Mouse (Mus musculus): Measurements from ENCODE around the gene Ptpn21.

Ptpn21 gene

DNA sequence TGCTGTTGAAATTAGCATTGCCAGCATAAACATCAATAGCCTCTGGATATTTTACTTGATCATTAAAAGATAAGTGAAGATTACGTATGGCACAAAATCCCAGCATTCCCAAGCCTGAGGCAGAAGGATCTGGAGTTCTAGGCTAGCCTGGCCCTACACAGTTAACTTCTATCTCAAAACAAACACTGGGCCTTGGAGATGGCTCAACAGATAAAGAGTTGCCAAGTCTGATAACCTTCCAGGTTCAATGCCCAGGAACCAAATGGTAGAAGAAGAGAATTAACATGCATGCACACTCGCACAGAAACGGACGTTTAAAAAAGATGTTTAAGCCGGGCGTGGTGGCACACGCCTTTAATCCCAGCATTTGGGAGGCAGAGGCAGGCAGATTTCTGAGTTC is 13.0 kb downstream of the Ptpn21 start:
- DNase-seq (ENCODE audit: inconsistent age in 2 of 2, low spot score in 1 of 2): no peak

DNA sequence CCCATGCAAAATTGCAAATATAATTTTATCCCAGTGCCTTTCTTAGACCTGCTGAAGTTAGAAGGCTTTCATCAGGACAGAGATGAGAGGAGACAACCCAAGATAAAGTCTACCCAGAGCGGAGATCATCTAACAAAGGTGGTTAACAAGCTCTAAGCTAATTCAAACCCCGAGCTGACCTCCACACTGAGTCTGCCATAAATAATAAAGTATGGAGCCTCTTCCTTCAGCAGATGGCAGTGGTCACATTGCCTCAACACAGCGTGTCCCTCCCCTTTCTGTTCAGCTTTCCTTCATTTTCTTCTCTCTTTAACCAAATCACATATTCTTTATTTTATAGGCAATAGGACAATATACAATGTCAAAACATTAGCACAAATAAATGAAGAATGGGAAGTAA is 16.2 kb downstream of the Ptpn21 start:
- DNase-seq (ENCODE audit: inconsistent age in 2 of 2, low spot score in 1 of 2): no peak

DNA sequence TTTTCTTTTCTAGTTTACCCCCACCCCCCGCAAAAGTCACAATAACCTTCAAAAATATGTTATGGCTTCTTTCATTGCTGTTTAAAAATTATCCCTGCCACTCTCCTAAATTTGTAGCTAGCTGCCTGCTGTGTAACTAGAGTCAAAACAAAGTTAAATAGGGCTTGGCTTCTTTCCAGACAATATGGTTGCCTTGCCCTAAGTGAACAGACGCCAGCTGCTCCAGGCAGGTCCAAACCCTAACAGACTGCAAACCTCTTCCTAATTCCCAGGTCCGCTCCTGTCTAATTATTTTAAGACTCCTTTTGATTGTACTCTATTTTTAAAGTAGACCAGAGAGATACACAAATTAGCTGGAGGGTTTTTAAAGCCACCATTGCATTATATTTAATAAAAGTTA is 16.6 kb downstream of the Ptpn21 start:
- no peak for DNase-seq (ENCODE audit: inconsistent age in 2 of 2, low spot score in 1 of 2)

DNA sequence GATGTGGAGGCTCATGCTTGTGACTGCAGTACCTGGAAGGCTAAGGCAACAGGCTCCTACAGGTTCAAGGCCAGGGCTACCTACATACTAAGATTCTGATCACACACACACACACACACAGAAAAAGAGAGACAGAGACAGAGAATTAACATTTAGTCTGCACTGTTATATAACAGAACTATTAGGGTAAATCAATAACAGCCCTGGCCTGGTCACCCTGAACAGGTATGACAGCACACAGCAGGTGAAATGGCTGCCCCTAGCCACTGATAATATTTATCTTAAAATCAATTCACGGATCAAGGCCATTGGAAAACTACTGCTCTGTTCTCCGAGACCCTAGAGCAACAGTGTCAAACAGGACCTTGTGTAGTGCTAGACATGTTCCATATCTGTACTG is 21.1 kb downstream of the Ptpn21 start:
- DNase-seq (ENCODE audit: inconsistent age in 2 of 2, low spot score in 1 of 2): no peak

DNA sequence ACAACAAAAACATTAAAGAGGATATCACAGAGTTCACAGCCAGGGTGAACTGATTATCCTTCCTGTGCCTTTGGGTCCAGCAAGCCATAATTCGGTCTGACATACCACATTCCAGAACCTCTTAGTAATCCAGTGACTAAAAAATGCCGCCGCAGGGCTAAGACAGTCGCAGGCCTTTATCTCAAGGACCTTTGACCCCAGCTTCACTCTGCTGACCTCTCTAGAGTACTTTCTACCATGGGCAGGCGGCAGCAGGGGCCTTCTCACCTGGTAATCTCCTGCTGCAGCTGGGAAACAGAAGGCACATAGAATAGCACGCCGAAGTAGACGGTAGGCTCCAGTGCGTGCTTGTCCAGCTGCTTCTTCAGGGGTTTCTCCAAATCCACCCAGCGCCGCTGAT is 22.4 kb downstream of the Ptpn21 start:
- DNase-seq (ENCODE audit: inconsistent age in 2 of 2, low spot score in 1 of 2): peak; percentile 74 to 87

DNA sequence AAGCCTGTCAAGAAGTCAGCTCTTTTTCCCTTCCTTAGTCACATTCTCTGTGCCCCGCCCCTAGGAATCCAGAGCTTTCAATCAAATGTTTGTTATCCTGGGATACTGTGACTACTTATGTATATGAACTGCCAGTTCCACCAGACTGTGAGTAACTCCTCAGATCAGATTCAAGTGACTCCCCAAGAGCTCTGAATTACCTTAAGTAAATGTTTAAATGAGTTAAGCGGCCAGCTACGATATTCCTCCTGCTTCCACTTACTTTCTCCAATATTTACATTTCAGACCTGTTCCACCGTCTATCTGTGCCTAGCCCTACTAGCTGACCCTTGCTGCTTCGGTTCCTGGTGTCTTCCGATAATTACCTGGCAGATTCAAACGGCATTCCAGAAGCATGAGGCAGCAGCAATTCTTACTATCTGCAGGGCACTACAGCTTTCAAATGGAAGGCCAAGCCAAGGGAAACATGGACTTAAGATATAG is 23.5 kb downstream of the Ptpn21 start:
- DNase-seq (ENCODE audit: inconsistent age in 2 of 2, low spot score in 1 of 2): no peak

DNA sequence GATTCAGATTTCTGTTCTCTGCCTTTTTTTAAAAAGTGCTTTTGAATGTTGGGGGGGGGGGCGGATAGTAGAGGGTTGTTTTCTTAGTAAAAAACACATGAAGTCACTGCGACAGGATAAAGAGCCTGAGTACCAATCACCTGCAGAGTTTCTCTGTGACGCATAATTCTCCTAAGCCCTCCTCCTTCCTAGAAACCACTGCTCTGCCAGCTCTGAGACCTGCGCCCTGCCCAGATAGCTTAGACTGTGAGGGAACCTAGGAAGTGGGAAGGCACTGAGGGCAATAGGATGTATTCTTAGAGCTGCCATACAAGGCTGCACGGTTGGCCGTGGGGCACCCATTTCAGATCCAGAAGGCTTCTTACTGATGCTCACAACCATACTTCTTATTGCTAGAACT is 24.4 kb downstream of the Ptpn21 start:
- DNase-seq (ENCODE audit: inconsistent age in 2 of 2, low spot score in 1 of 2): no peak

DNA sequence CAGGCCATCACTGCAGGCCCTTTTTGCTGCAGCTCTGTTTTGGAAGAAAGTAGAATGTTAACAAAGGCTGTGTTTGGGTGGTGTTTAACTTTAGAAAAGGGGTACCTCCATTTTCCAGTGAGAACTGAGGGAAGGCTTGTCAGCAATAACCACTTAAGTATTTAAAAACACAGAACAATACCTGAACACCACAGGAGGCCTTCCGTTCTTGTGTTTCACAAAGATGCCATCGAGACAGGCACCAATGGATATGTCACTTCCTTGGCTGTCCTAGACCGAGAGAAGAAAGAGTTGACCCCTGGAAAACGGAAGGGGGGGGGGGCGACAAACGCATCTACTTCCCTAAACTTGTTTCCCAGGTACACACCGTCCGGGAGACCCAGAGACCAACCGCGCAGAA is 33.2 kb downstream of the Ptpn21 start:
- DNase-seq (ENCODE audit: inconsistent age in 2 of 2, low spot score in 1 of 2): no peak

DNA sequence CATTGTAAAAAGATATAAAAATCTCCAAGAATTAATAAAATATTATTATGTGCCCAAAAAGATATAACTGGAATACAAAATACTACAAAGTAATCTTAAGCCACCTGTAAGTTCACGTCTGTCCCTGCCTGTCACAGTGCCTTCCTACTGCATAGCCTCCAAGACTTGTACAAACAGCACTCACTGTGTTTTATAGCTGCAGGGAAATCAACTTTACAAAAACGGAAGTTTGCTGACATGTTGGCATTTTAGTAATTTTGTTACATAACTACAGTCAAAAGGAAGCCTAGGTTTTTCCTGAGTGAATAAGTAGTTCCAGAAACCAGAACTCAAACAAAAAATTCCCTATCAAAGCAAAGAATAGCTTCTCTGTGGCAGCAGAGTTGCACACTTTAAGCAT is 33.7 kb downstream of the Ptpn21 start:
- no peak for DNase-seq (ENCODE audit: inconsistent age in 2 of 2, low spot score in 1 of 2)

DNA sequence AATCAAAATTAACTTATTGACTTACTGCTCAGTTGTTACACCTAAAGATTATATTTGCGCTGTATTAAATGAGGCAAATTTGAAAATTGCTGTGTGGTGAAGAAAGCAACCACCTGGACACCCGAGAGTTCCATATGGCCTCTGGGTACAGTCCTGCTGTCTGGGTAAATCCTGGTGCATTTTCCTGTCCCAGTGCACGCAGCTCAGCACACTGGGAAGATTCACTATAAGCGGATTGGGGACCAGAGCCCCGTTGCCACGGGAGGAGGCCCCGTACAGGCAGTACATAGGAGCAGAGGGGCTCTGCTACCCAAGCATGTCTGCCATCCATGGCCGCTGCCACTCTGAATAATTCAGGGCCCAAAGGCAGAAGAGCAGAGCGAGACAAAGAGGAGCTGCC is 35.6 kb downstream of the Ptpn21 start:
- no peak for DNase-seq (ENCODE audit: inconsistent age in 2 of 2, low spot score in 1 of 2)

DNA sequence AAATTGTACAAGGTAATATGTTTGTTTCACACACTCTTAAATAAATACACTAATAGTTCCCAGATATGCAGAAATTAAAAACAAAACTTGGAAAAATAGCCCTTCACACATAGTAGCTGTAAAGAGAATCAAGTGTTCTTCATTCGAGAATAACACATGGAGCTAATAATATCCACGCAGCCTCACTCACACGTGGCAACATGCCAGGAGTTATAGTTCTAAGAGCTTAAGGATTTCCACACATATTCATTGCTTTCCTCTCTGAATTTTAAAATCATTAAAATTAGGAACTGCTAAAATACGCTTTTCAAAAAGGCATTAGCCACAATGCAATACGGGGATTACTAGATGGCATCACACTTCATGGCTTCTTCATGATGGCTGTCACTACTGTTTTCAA is 40.0 kb downstream of the Ptpn21 start:
- DNase-seq (ENCODE audit: inconsistent age in 2 of 2, low spot score in 1 of 2): no peak

DNA sequence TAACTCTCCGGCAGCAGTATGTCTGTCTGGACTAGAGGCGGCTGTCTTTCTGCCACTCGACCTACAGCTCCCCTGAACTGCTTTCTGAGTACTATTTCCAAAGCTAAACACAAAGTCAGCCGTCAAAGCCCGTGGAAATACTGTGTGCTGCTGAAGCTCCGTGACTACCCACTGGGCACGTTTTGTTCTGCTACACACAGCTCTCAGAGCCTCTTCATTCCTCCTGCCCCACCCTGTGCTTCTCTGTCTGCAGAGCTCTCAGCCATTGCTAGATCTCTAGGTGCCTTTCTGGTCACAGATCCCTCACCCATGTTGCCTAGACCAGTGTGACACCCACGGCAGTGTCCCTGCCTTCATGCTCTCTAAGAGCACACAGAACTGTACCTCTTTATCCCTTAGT is 47.0 kb downstream of the Ptpn21 start:
- DNase-seq (ENCODE audit: inconsistent age in 2 of 2, low spot score in 1 of 2): no peak

DNA sequence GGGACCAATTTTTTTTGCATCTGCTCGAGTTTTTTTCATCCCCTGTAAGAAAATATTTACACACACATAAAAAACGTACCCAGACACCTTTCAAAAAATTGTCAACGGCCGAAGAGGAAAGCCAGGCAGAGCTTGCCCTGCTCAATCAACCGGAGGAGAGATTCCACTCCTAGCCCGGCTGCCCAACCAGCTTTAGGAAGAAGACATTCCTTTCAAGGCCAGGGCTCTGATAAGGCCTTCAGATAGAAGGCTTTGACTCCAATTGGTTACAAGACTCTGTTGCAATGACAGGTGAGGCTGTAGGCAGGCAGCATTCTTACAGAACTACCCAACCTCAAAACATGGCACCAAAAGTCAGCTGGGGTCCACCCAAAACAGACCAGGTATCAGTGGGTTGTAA is 53.6 kb downstream of the Ptpn21 start:
- peak in 1 of 2 experiments; percentile 25 for DNase-seq (ENCODE audit: inconsistent age in 2 of 2, low spot score in 1 of 2)

DNA sequence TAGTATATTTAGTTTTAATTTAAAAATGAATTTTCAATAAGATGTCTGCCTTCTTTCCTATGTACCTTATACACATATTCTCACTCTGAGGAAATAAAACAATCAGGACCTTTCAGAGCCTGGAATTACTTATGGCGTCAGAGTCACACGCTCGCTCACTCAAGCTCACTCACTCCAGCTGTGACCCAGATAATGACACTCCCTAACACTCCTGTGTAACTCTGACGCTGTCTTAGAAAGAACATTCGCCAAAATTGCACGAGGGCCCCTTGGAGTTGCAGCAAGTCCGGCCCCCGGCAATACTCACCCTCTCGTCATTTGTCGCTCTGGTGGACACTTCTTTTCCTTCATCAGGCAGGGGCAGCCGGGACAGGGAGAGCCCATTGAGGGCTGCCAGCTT is 54.0 kb downstream of the Ptpn21 start:
- DNase-seq (ENCODE audit: inconsistent age in 2 of 2, low spot score in 1 of 2): no peak

DNA sequence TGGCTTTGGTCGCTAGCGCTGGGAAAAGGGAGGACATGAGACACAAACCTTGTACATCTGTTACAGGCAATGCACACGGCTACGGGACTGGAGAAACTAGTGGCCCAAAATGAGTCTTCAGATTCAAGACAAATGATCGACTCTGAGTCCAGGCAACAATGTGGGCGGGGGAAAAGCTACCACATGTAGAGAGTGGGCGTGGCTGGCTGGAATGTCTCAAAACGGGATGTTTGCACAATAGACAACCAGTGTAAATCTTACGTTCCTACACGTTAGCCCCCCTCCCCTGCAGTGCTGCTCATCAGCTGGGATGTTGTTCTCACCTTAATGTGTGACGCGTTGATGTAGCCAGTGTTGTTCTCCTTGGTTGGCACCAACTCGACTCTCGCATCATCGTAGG is 55.0 kb downstream of the Ptpn21 start:
- no peak for DNase-seq (ENCODE audit: inconsistent age in 2 of 2, low spot score in 1 of 2)

DNA sequence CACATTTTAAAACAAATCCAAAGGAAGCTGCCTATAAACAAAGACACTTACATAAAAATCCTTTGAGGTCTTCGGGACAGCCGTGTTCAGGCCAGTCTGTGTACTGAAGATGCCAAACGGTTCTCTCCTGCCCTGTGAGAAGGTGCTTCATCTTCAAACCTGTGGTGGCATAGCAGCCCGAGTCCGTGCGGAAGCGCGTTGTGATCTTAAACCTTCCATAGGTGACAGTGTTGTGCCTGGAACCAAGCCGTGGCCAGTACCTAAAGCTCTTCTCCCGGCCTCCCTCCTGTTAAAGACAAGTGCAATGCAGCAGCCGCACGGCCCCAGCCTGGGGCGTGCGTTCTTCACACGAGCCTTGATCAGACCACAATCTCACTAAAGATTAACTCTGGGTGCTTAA is 57.3 kb downstream of the Ptpn21 start:
- DNase-seq (ENCODE audit: inconsistent age in 2 of 2, low spot score in 1 of 2): no peak

DNA sequence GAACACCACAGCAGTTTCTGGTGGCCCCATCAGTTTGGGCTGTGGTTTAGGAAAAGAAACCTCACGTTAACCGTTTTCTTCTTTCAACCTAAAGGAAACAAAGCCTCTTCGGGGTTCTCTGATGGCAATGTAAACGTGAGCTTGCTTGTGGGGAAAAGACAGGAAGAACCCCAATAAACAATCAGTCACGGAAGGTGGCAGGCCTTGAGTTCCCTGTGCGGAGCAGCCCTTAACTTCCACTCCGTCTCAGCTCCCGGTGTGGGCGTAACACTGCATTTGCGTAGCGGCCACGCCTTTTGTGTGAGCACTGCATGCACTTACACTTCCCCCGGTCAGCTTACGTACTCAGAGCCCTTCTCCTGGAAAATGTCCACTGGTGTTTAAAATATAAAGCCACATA is 59.9 kb downstream of the Ptpn21 start:
- DNase-seq (ENCODE audit: inconsistent age in 2 of 2, low spot score in 1 of 2): no peak

DNA sequence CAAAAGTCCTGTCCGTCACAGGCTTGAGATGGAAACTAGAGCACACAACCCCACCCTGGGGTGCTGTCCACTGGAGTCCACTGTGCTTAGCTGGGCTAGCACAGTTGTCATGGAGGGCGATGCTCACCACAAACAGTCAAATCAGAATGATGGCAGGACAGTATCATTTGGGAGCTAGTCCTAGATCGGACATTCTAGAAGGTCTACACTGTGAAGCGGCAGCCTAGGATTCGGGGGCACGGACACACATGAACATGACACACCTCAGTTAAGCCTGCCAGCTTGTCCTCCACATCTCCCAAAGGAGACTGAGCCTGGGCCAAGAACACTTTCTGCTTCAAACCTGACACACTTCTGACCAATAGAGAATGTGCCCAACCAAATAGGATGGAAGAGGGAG is 60.3 kb downstream of the Ptpn21 start:
- DNase-seq (ENCODE audit: inconsistent age in 2 of 2, low spot score in 1 of 2): no peak

DNA sequence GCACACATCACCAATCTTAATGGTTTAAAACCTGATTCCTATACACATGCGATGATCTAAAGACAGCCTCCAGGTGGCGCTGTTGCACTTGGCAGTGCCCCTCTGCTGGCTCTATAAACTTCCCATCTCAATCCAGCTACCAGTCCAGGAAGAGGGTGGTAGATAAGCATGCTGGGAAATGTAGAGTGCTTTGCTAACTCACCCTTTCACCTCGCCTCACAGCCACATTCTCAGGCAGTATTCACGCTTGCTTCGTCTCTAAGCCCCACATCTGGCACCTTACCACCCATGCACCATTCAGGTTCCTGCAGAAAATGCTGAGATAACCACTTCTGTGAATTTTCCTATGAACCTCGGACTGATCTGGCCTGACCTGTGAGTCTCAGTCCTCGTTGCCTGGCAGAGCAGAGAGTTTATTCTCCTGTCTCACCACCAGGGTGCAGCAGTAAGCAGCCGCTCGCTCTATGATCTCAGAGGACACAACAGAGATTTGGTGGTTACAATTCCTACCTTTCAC is 62.5 kb downstream of the Ptpn21 start:
- peak; percentile 84 to 95 for DNase-seq (ENCODE audit: inconsistent age in 2 of 2, low spot score in 1 of 2)

DNA sequence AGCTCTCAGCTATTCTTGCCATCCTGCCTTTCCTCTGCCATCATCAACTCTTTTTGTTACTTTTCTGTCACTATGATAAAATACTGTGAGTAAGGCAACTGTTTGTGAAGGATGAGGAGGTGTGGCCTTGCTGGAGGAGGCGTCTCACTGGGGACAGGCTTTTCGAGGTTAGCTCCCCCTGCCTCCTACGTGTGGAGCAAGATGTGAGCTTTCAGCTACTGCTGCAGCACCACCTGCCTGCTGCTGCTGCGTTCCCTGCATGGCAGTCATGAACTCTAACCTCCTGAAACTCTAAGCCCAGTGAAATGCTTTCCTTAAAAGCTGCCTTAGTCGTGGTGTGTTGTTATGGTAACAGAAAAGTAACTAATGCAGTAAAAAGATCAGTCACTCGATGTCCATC is 63.3 kb downstream of the Ptpn21 start:
- DNase-seq (ENCODE audit: inconsistent age in 2 of 2, low spot score in 1 of 2): no peak

DNA sequence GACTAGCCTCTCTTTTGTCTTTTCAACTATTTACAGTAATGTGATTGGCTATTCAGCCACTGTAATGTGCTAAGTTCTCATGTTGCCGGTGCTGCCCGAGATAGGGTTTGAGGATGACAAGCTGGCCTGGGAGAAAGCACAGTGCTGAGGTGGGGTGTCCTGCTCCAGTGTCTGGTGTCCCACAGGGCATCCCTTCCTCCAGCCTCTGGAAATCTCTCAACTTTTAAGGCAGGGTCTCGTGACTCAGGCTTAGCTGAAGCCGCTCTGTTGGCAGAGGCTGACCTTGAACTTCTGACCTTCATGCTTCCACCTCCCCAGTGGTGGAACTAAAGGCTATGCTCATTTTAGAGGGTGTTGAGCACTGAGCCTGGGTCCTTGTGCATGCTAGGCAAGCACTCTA is 66.8 kb downstream of the Ptpn21 start:
- DNase-seq (ENCODE audit: inconsistent age in 2 of 2, low spot score in 1 of 2): peak; percentile 29 to 64

DNA sequence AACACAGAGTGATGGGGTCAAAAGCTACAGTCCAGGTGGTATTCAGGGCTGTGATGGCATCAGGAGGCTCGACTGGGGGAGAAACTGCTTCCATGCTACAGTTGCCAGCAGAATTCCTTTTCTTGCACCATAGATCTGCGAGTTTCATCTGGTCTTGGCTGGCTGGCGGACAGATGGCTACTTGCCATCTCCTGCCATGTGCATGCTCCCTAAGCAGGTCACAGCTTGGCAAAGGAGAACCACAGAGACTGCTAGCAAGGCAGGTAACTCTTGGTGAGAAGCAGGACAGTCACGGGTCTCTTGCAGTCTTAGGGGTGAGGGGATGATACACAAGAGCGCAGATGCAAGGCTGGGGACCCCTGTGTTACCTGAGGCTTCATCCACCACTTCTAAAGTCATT is 67.3 kb downstream of the Ptpn21 start:
- peak; percentile 33 to 73 for DNase-seq (ENCODE audit: inconsistent age in 2 of 2, low spot score in 1 of 2)

DNA sequence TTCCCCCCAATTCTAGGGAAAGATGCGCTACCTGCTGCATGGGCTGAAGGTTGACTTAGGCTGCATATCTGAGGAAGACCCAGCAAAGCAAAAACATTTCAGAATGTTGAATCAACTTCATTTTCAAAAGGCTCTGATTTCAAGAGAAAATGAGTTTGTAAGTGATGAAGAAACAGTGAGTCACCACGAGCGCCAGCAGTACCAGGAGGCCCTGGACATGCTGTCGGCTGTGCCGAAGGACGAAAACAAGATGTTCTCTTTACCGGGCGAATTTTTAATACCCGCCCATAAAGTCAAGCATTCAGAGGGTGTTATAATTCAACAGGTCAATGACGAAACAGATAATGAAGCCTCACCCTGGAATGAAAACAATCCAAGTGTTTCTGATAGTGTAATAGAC is 68.1 kb downstream of the Ptpn21 start:
- DNase-seq (ENCODE audit: inconsistent age in 2 of 2, low spot score in 1 of 2): peak; percentile 71 to 77
